Mouse (Mus musculus) cerebellum, adult 8-10 months (tissue): Measurements from ENCODE around the gene Gm15294.

ENCODE experiments used
- DNase-seq: peaks from one replicate; pipeline ENCODE4 v3.0.0; 2022

Gm15294 gene

GRCm38 (mm10) chrX:141875135-141875534 lies at the start of gene Gm15294:
Gene Gm15294 (minus strand): TSS chrX:141875235.
- no peak for DNase-seq

- DNase-seq, result no peak
Observed at GRCm38 (mm10) chrX:141884336-141885048, 9.5 kb upstream of the Gm15294 start.

GRCm38 (mm10) chrX:141874024-141874423 lies 1.0 kb downstream of the Gm15294 start:
- no peak for DNase-seq

DNA sequence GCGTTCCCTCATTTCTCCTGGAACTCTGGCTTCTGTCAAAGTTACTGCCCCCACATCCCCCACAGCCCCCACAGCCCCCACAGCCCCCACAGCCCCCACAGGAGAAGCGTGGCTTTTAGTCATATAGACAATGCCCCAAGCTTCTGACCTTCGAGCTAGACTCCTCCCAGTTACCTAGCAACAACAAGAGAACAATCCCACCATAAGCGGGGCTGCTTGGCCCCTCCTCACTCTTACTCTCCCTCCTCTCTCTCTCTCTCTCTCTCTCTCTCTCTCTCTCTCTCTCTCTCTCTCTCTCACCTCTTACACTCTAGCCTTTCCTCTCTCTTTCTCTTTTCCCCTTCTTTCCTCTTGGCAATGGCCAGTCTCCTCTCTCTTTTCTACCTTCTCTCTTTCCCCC lies 1.4 kb downstream of the Gm15294 start:
- no peak for DNase-seq

GRCm38 (mm10) chrX:141855684-141856396 lies 19.2 kb downstream of the Gm15294 start:
- DNase-seq, result no peak
